Mouse (Mus musculus) myocyte (in vitro differentiated cells): ENCODE measurements around the gene Trim62. TPM values are rescaled to one million over a fixed set of nuclear protein-coding genes. Genes with fewer than 3 reads are reported as not detected.

Experiments
- H3K27me3 ChIP-seq: one replicate; pipeline ENCODE4 v1.6.1; 2011; ENCODE audit not compliant: control insufficient read depth, insufficient read depth, insufficient read length
- H3K36me3 ChIP-seq: one replicate; pipeline ENCODE4 v1.6.1; 2011; ENCODE audit not compliant: control insufficient read depth, insufficient read depth
- H3K4me2 ChIP-seq: one replicate; pipeline ENCODE4 v1.6.1; 2011; ENCODE audit warnings: low read depth, control low read depth
- H3K4me3 ChIP-seq: one replicate; pipeline ENCODE4 v1.5.1; 2011; ENCODE audit warnings: mild to moderate bottlenecking, control low read depth, moderate library complexity
- H3K79me2 ChIP-seq: one replicate; pipeline ENCODE4 v1.6.1; 2011; ENCODE audit not compliant: control insufficient read depth, insufficient read depth
- H3ac ChIP-seq: one replicate; pipeline ENCODE4 v1.6.1; 2011; ENCODE audit not compliant: control insufficient read depth, insufficient read length
- CEBPB ChIP-seq: IDR thresholded peaks from 2 replicates; pipeline ENCODE4 v1.6.1; 2011; ENCODE audit warnings: mild to moderate bottlenecking, moderate library complexity; ENCODE audit not compliant: poor library complexity, insufficient read depth, severe bottlenecking
- E2F4 ChIP-seq: IDR thresholded peaks from one replicate; pipeline ENCODE4 v1.6.1; 2011; ENCODE audit warnings: mild to moderate bottlenecking, control low read depth, moderate library complexity; ENCODE audit not compliant: insufficient read depth
- MAX ChIP-seq: IDR thresholded peaks from one replicate; pipeline ENCODE4 v1.6.1; 2011; ENCODE audit warnings: low read depth, mild to moderate bottlenecking, control low read depth
- MYOD1 ChIP-seq, 3 experiments: IDR thresholded peaks; one replicate each; pipeline ENCODE4 v1.6.1; 2011; ENCODE audit warnings: control low read depth in 2 of 3, low read depth in 2 of 3, mild to moderate bottlenecking in 2 of 3, moderate library complexity in 1 of 3; ENCODE audit not compliant: insufficient read length in 2 of 3, control insufficient read depth in 1 of 3
- MYOG ChIP-seq, 3 experiments: IDR thresholded peaks; one replicate each; pipeline ENCODE4 v1.6.1; 2011; ENCODE audit warnings: control low read depth in 2 of 3, low read depth in 2 of 3, mild to moderate bottlenecking in 2 of 3; ENCODE audit not compliant: insufficient read length in 2 of 3, control insufficient read depth in 1 of 3, insufficient read depth in 1 of 3
- POLR2A ChIP-seq: IDR thresholded peaks from one replicate; pipeline ENCODE4 v1.6.1; 2011; ENCODE audit warnings: low read depth, mild to moderate bottlenecking, control low read depth, moderate library complexity; ENCODE audit not compliant: insufficient read length
- POLR2AphosphoS2 ChIP-seq: IDR thresholded peaks from one replicate; pipeline ENCODE4 v1.6.1; 2011; ENCODE audit warnings: low read depth, control low read depth; ENCODE audit not compliant: insufficient read length
- REST ChIP-seq: IDR thresholded peaks from one replicate; pipeline ENCODE4 v1.6.1; 2011; ENCODE audit warnings: mild to moderate bottlenecking, control low read depth, moderate library complexity; ENCODE audit not compliant: insufficient read depth, insufficient read length
- SRF ChIP-seq: IDR thresholded peaks from one replicate; pipeline ENCODE4 v1.6.1; 2011; ENCODE audit warnings: low read depth; ENCODE audit not compliant: control insufficient read depth, insufficient read length
- TCF12 ChIP-seq: IDR thresholded peaks from one replicate; pipeline ENCODE4 v1.6.1; 2011; ENCODE audit warnings: mild to moderate bottlenecking, control low read depth; ENCODE audit not compliant: poor library complexity, insufficient read depth, severe bottlenecking
- TCF3 ChIP-seq: IDR thresholded peaks from one replicate; pipeline ENCODE4 v1.6.1; 2011; ENCODE audit warnings: low read depth, control low read depth; ENCODE audit not compliant: insufficient read length
- USF1 ChIP-seq: IDR thresholded peaks from one replicate; pipeline ENCODE4 v1.6.1; 2011; ENCODE audit warnings: low read depth, mild to moderate bottlenecking, control low read depth, moderate library complexity
- polyA plus RNA-seq: library from polyadenylated mRNA; unstranded; fragments of >200 nt; fragmentation: generic; extraction: Trizol; gene quantifications from one replicate; pipeline ENCODE4 v1.2.1, GENCODE M21; 2012; ENCODE audit warnings: missing spikeins

The Trim62 gene
- polyA plus RNA-seq, 1 experiment, result 0.65 TPM

GRCm38 (mm10) chr4:128917119-128917518 lies 33.7 kb downstream of the Trim62 start:
- H3ac ChIP-seq, result no peak overlapping the region
- no peaks in the 10 kb centered on the region for H3K36me3 ChIP-seq
- no peak overlapping the region for H3K4me3 ChIP-seq
- H3K27me3 ChIP-seq, result peaks cover 45% of the 10 kb centered on the region
- TF ChIP-seq CEBPB (no peak), TCF12 (no peak), REST (no peak), POLR2AphosphoS2 (no peak), MYOD1 (IDR thresholded peaks at IDR 0.05; ENCODE audit: control insufficient read depth in 1 of 3, insufficient read length in 2 of 3, low read depth in 2 of 3) (no peak), USF1 (no peak), MYOG (IDR thresholded peaks at IDR 0.05; ENCODE audit: control insufficient read depth in 1 of 3, insufficient read depth in 1 of 3, insufficient read length in 2 of 3, low read depth in 2 of 3) (no peak), TCF3 (no peak), SRF (no peak), E2F4 (no peak), POLR2A (no peak), MAX (no peak)
- H3K4me2 ChIP-seq, result no peak overlapping the region
- no peaks in the 10 kb centered on the region for H3K79me2 ChIP-seq

- Histone ChIP-seq H3K4me2 (no peak overlapping the region), H3K27me3 (peaks cover 45% of the 10 kb centered on the region), H3K79me2 (no peaks in the 10 kb centered on the region), H3K36me3 (no peaks in the 10 kb centered on the region), H3ac (no peak overlapping the region), H3K4me3 (no peak overlapping the region)
- no peak for TF ChIP-seq POLR2A
Observed at GRCm38 (mm10) chr4:128917756-128918155, 34.4 kb downstream of the Trim62 start.

GRCm38 (mm10) chr4:128918187-128918586 lies 34.8 kb downstream of the Trim62 start:
- no peak for TF ChIP-seq USF1
- TF ChIP-seq E2F4, result no peak
- TF ChIP-seq TCF12, result no peak
- no peak for TF ChIP-seq CEBPB
- no peak for TF ChIP-seq POLR2A
- no peak for TF ChIP-seq MYOD1 (IDR thresholded peaks at IDR 0.05; ENCODE audit: control insufficient read depth in 1 of 3, insufficient read length in 2 of 3, low read depth in 2 of 3)
- TF ChIP-seq SRF, result no peak
- TF ChIP-seq REST, result no peak
- no peak for TF ChIP-seq MYOG (IDR thresholded peaks at IDR 0.05; ENCODE audit: control insufficient read depth in 1 of 3, insufficient read depth in 1 of 3, insufficient read length in 2 of 3, low read depth in 2 of 3)
- TF ChIP-seq MAX, result no peak
- Histone ChIP-seq H3K4me3 (no peak overlapping the region), H3K79me2 (no peaks in the 10 kb centered on the region), H3K4me2 (no peak overlapping the region), H3K36me3 (no peaks in the 10 kb centered on the region), H3ac (no peak overlapping the region), H3K27me3 (peaks cover 45% of the 10 kb centered on the region)

- Histone ChIP-seq H3K4me2 (no peak overlapping the region), H3K27me3 (peaks cover 45% of the 10 kb centered on the region), H3K79me2 (no peaks in the 10 kb centered on the region), H3K4me3 (no peak overlapping the region), H3ac (no peak overlapping the region), H3K36me3 (no peaks in the 10 kb centered on the region)
- no peak for TF ChIP-seq POLR2AphosphoS2
- TF ChIP-seq USF1, result no peak
- TF ChIP-seq E2F4, result no peak
- no peak for TF ChIP-seq SRF
- TF ChIP-seq TCF3, result no peak
- TF ChIP-seq MYOD1 (IDR thresholded peaks at IDR 0.05; ENCODE audit: control insufficient read depth in 1 of 3, insufficient read length in 2 of 3, low read depth in 2 of 3), result no peak
Observed at GRCm38 (mm10) chr4:128919106-128919505, 35.7 kb downstream of the Trim62 start.

GRCm38 (mm10) chr4:128923603-128924002 lies 40.2 kb downstream of the Trim62 start:
- Histone ChIP-seq H3K36me3 (no peaks in the 10 kb centered on the region), H3ac (no peak overlapping the region), H3K79me2 (no peaks in the 10 kb centered on the region), H3K4me2 (no peak overlapping the region), H3K4me3 (no peak overlapping the region), H3K27me3 (peaks cover 23% of the 10 kb centered on the region)
- TF ChIP-seq MAX (no peak), SRF (no peak), MYOD1 (IDR thresholded peaks at IDR 0.05; ENCODE audit: control insufficient read depth in 1 of 3, insufficient read length in 2 of 3, low read depth in 2 of 3) (no peak), REST (no peak), E2F4 (no peak), CEBPB (no peak), TCF12 (no peak), USF1 (no peak), POLR2A (no peak), TCF3 (no peak), MYOG (IDR thresholded peaks at IDR 0.05; ENCODE audit: control insufficient read depth in 1 of 3, insufficient read depth in 1 of 3, insufficient read length in 2 of 3, low read depth in 2 of 3) (no peak), POLR2AphosphoS2 (no peak)
